Mouse (Mus musculus) cerebellum, adult 2 months (tissue): Measurements from ENCODE around the gene Zfp790.

ENCODE experiments used
- CTCF ChIP-seq: fragments of 200-500 bp; IDR thresholded peaks from 2 replicates; pipeline ENCODE4 v1.5.1; 2011; ENCODE audit warnings: low read depth, mild to moderate bottlenecking, control low read depth, low read length, moderate library complexity, borderline replicate concordance; ENCODE audit not compliant: insufficient read depth
- POLR2A ChIP-seq: fragments of 200-500 bp; IDR thresholded peaks from 2 replicates; pipeline ENCODE4 v1.6.1; 2011; ENCODE audit warnings: low read length, control low read depth, borderline replicate concordance; ENCODE audit not compliant: insufficient read depth

GRCm38 (mm10) chr7:29773503-29773902 is 42.4 kb upstream of the Zfp790 start:
- TF ChIP-seq POLR2A (no peak), CTCF (no peak)
